Mouse (Mus musculus): ENCODE results near the gene Cnot1. TPM values are rescaled to one million over a fixed set of nuclear protein-coding genes. Genes with fewer than 3 reads are reported as not detected.

The Cnot1 gene
- total and polyA plus RNA-seq, 3 experiments = 85.5 to 730 (median 194) TPM

DNA sequence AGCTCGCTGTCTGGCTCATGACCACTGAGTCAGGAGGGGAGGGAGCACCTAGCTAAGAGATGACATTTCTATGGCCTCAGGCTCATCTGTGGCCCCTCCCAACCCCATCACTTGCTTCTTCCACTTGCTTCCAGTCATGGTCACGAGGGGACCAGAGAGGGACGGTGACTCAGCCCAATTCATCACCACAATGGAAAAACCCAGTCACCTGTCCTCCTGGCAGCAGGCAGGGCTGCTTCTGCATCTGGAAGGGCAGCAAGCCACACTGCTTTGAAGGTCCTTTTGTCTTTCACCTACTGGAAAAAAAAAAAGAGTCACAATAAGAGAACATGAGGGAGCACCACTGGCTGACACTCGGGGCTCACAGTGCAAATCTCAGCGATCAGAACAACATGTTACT lies 134.5 kb downstream of the Cnot1 start:
- DNase-seq (ENCODE audit: low spot score) = no peak
- Histone ChIP-seq H3K4me1 (ENCODE audit: insufficient read depth, low read depth, low read length) (no peaks in the 10 kb centered on the region), H3K27me3 (ENCODE audit: insufficient read depth, low read length) (peaks cover 25% of the 10 kb centered on the region)

DNA sequence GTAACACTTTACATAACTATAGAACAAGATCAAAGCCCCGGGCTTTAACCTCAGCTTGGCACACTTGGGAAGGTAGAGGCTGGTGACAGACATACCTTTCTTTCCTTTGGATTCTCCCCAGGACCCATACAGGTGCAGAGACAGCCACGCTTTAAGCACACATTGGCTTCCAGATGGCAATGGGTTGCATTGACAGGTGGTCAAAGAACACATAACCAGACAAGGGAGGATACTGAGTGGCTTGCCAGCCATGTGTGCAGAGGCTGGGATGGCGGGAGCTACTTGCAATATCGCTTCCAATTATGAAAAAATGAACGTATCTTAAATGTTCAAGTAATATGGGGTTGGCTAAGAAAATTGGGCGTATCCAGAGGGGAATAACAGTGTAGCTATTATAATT lies 135.4 kb downstream of the Cnot1 start:
- H3K36me3 ChIP-seq (replicated peaks) = no peaks in the 10 kb centered on the region
- H3K9me3 ChIP-seq (replicated peaks) = no peaks in the 10 kb centered on the region
- TF ChIP-seq POLR2AphosphoS5 (IDR thresholded peaks at IDR 0.05; ENCODE audit: insufficient replicate concordance, low read depth, low read length) = no peak
- TF ChIP-seq GATA1 (IDR thresholded peaks at IDR 0.05; ENCODE audit: borderline replicate concordance, low read length) = no peak
- no peak for TF ChIP-seq TAL1 (conservative IDR thresholded peaks at IDR 0.05; ENCODE audit: low read depth, low read length)
- TF ChIP-seq GATA2 (IDR thresholded peaks at IDR 0.05; ENCODE audit: borderline replicate concordance, low read depth, low read length) = no peak
- TF ChIP-seq CTCF (IDR thresholded peaks at IDR 0.05; ENCODE audit: low read depth, low read length) = no peak
- H3K4me1 ChIP-seq (ENCODE audit: insufficient read depth, low read depth, low read length) = no peaks in the 10 kb centered on the region
- peaks cover 23% of the 10 kb centered on the region for H3K27me3 ChIP-seq (ENCODE audit: insufficient read depth, low read length)
- no peak for DNase-seq (ENCODE audit: low spot score)
- ATAC-seq (ENCODE audit: extremely low read depth, insufficient number of reproducible peaks, low FRiP score, poor library complexity, severe bottlenecking) = no peak
- no peak overlapping the region for H3K4me3 ChIP-seq (ENCODE audit: low read depth, low read length)

More for the DNA sequence above, 134.5 kb downstream of the Cnot1 start:
- no peak for ATAC-seq (ENCODE audit: extremely low read depth, insufficient number of reproducible peaks, low FRiP score, poor library complexity, severe bottlenecking)
- Histone ChIP-seq H3K36me3 (replicated peaks) (no peaks in the 10 kb centered on the region), H3K9me3 (replicated peaks) (peaks cover 3% of the 10 kb centered on the region), H3K4me3 (ENCODE audit: low read depth, low read length) (no peak overlapping the region)
- TF ChIP-seq TAL1 (conservative IDR thresholded peaks at IDR 0.05; ENCODE audit: low read depth, low read length) = no peak
- TF ChIP-seq GATA1 (IDR thresholded peaks at IDR 0.05; ENCODE audit: borderline replicate concordance, low read length) = no peak
- TF ChIP-seq CTCF (IDR thresholded peaks at IDR 0.05; ENCODE audit: low read depth, low read length) = no peak
- TF ChIP-seq GATA2 (IDR thresholded peaks at IDR 0.05; ENCODE audit: borderline replicate concordance, low read depth, low read length) = no peak
- TF ChIP-seq POLR2AphosphoS5 (IDR thresholded peaks at IDR 0.05; ENCODE audit: insufficient replicate concordance, low read depth, low read length) = no peak

DNA sequence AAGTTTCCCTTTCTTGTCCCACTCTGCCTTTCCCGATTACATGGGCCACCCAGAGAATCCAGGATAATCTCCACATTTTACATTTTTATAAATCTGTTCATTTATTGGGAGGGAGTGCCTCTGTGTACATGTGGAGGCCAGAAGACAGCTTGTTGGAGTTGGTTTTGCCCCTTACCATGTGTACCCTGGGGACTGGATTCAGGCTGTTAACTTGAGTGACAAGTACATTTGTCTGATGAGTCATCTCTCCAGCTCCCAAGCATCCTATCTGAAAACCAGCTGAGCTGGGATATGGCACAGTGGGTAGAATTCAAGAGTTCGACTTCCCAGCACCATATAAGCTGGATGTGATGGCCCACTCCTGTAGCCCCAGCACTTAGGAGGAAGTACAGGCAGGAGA lies 137.3 kb downstream of the Cnot1 start:
- Histone ChIP-seq H3K4me3 (ENCODE audit: low read depth, low read length) (no peak overlapping the region), H3K27me3 (ENCODE audit: insufficient read depth, low read length) (peaks cover 28% of the 10 kb centered on the region), H3K9me3 (replicated peaks) (no peaks in the 10 kb centered on the region), H3K36me3 (replicated peaks) (no peaks in the 10 kb centered on the region), H3K4me1 (ENCODE audit: insufficient read depth, low read depth, low read length) (no peaks in the 10 kb centered on the region)
- TF ChIP-seq CTCF (IDR thresholded peaks at IDR 0.05; ENCODE audit: low read depth, low read length) (no peak), GATA2 (IDR thresholded peaks at IDR 0.05; ENCODE audit: borderline replicate concordance, low read depth, low read length) (no peak), TAL1 (conservative IDR thresholded peaks at IDR 0.05; ENCODE audit: low read depth, low read length) (no peak), GATA1 (IDR thresholded peaks at IDR 0.05; ENCODE audit: borderline replicate concordance, low read length) (no peak), POLR2AphosphoS5 (IDR thresholded peaks at IDR 0.05; ENCODE audit: insufficient replicate concordance, low read depth, low read length) (no peak)
- DNase-seq (ENCODE audit: low spot score) = no peak
- ATAC-seq (ENCODE audit: extremely low read depth, insufficient number of reproducible peaks, low FRiP score, poor library complexity, severe bottlenecking) = no peak

Other genes starting within 250 kb of the Cnot1 start
- not detected in 2 replicates for gene Prss54, start 231.1 kb downstream of the Cnot1 start, total RNA-seq (2014; fragmentation: Nextera tagmentation)
- 0.22 TPM in 1 of 2 replicates, not detected in the other for gene Prss54, start 231.1 kb downstream of the Cnot1 start, total RNA-seq (2017)
- gene Prss54, start 231.1 kb downstream of the Cnot1 start, polyA plus RNA-seq (2012) = not detected in 2 replicates
- gene Gins3, start 174.0 kb downstream of the Cnot1 start, total RNA-seq (2014; fragmentation: Nextera tagmentation) = 30.8 and 32.5 TPM in 2 replicates
- gene Gins3, start 174.0 kb downstream of the Cnot1 start, total RNA-seq (2017) = 32.6 and 32.9 TPM in 2 replicates
- 9.2 and 9.5 TPM in 2 replicates for gene Gins3, start 174.0 kb downstream of the Cnot1 start, polyA plus RNA-seq (2012)
- not detected in 2 replicates for gene Ndrg4, start 130.5 kb downstream of the Cnot1 start, total RNA-seq (2014; fragmentation: Nextera tagmentation)
- gene Ndrg4, start 130.5 kb downstream of the Cnot1 start, total RNA-seq (2017) = 0.23 and 0.60 TPM in 2 replicates
- not detected in 2 replicates for gene Ndrg4, start 130.5 kb downstream of the Cnot1 start, polyA plus RNA-seq (2012)
- 48.5 and 68.4 TPM in 2 replicates for gene Setd6, start 91.6 kb downstream of the Cnot1 start, total RNA-seq (2014; fragmentation: Nextera tagmentation)
- gene Setd6, start 91.6 kb downstream of the Cnot1 start, total RNA-seq (2017) = 42.2 and 48.3 TPM in 2 replicates
- gene Setd6, start 91.6 kb downstream of the Cnot1 start, polyA plus RNA-seq (2012) = 14.9 and 19.0 TPM in 2 replicates
- 113 and 139 TPM in 2 replicates for gene Sap18b, start 17.9 kb upstream of the Cnot1 start, total RNA-seq (2014; fragmentation: Nextera tagmentation)
- gene Sap18b, start 17.9 kb upstream of the Cnot1 start, total RNA-seq (2017) = 432 and 502 TPM in 2 replicates
- 87.1 and 88.3 TPM in 2 replicates for gene Sap18b, start 17.9 kb upstream of the Cnot1 start, polyA plus RNA-seq (2012)
- 24.6 and 26.4 TPM in 2 replicates for gene Slc38a7, start 46.1 kb upstream of the Cnot1 start, total RNA-seq (2014; fragmentation: Nextera tagmentation)
- gene Slc38a7, start 46.1 kb upstream of the Cnot1 start, total RNA-seq (2017) = 13.3 and 13.8 TPM in 2 replicates
- 14.3 and 16.1 TPM in 2 replicates for gene Slc38a7, start 46.1 kb upstream of the Cnot1 start, polyA plus RNA-seq (2012)
- 245 and 260 TPM in 2 replicates for gene Got2, start 81.1 kb upstream of the Cnot1 start, total RNA-seq (2014; fragmentation: Nextera tagmentation)
- 120 and 125 TPM in 2 replicates for gene Got2, start 81.1 kb upstream of the Cnot1 start, total RNA-seq (2017)
- 69.0 and 82.5 TPM in 2 replicates for gene Got2, start 81.1 kb upstream of the Cnot1 start, polyA plus RNA-seq (2012)

Data from G1E (cell line).